Mouse (Mus musculus) intestine, postnatal 0 days (tissue): ENCODE data around the gene Hspb3. TPM values are rescaled to one million over a fixed set of nuclear protein-coding genes. Genes with fewer than 3 reads are reported as not detected.

Source experiments
- ATAC-seq: fragments of 200-750 bp; cut with Nextera tagmentation; 2 replicates; pipeline ENCODE4 v1.8.0; 2017; ENCODE audit warnings: mild to moderate bottlenecking, moderate TSS enrichment, moderate library complexity
- H3K27ac ChIP-seq: fragments of 300-500 bp; sonication (generic); 2 replicates; pipeline ENCODE4 v1.5.1; 2014; ENCODE audit warnings: mild to moderate bottlenecking, low read depth, low read length, moderate library complexity
- H3K27me3 ChIP-seq: fragments of 300-500 bp; sonication (generic); replicated peaks from 2 replicates; pipeline ENCODE4 v1.6.1; 2014; ENCODE audit warnings: low read length, mixed read lengths; ENCODE audit not compliant: control insufficient read depth, insufficient read depth
- H3K36me3 ChIP-seq: fragments of 300-500 bp; sonication (generic); 2 replicates; pipeline ENCODE4 v1.6.1; 2014; ENCODE audit warnings: mild to moderate bottlenecking, moderate library complexity; ENCODE audit not compliant: control insufficient read depth, insufficient read depth
- H3K4me1 ChIP-seq: fragments of 300-500 bp; sonication (generic); replicated peaks from 2 replicates; pipeline ENCODE4 v1.6.1; 2014; ENCODE audit warnings: antibody characterized with exemption, low read length, mixed read lengths; ENCODE audit not compliant: control insufficient read depth, insufficient read depth
- H3K4me2 ChIP-seq: fragments of 300-500 bp; sonication (generic); replicated peaks from 2 replicates; pipeline ENCODE4 v1.6.1; 2014; ENCODE audit warnings: low read depth, mild to moderate bottlenecking, moderate library complexity
- H3K4me3 ChIP-seq: fragments of 300-500 bp; sonication (generic); 2 replicates; pipeline ENCODE4 v1.5.1; 2014; ENCODE audit warnings: low read depth, low read length
- H3K9ac ChIP-seq: fragments of 300-500 bp; sonication (generic); 2 replicates; pipeline ENCODE4 v1.6.1; 2014; ENCODE audit warnings: mild to moderate bottlenecking, low read depth, low read length
- H3K9me3 ChIP-seq: fragments of 300-500 bp; sonication (generic); 2 replicates; pipeline ENCODE4 v1.6.1; 2016; ENCODE audit warnings: mixed run types; ENCODE audit not compliant: control insufficient read depth
- CTCF ChIP-seq: sonication (generic); IDR thresholded peaks from 2 replicates; pipeline ENCODE4 v1.5.1; 2016; ENCODE audit warnings: low read depth, mild to moderate bottlenecking, control low read depth, antibody characterized with exemption, moderate library complexity
- WGBS: fragments of 180-500 bp; shearing (Covaris S2); extraction: QIAGEN DNeasy Blood & Tissue Kit; methylation state at CpG from one replicate; pipeline ENCODE4 v1.1.7; 2014; 5-methylcytosine and 5-hydroxymethylcytosine counted together
- polyA plus RNA-seq: library from polyadenylated mRNA; unstranded; fragments of >200 nt; fragmentation: Nextera tagmentation; extraction: Ambion mirVana; gene quantifications from 2 replicates; pipeline ENCODE4 v1.2.1, GENCODE M21; 2015

Hspb3 gene
- polyA plus RNA-seq, 1 experiment from 2014 or later = 0.25 TPM

- no peak for ATAC-seq
- WGBS = 23% methylated on average over 12 of the region's 12 CpGs
- Histone ChIP-seq H3K9me3 (no peaks in the 10 kb centered on the region), H3K27ac (no peak overlapping the region), H3K4me3 (peak overlapping the region; percentile 74; the same call in 1 of the 2 replicates), H3K4me2 (peak overlapping the region; percentile 75), H3K27me3 (no peaks in the 10 kb centered on the region), H3K9ac (no peak overlapping the region), H3K36me3 (peaks cover 3% of the 10 kb centered on the region; the same call in 1 of the 2 replicates), H3K4me1 (peaks cover 10% of the 10 kb centered on the region)
- no peak for TF ChIP-seq CTCF
Observed at GRCm38 (mm10) chr13:113613341-113613740, 50.1 kb downstream of the Hspb3 start.

Other genes starting within 250 kb of the Hspb3 start
- 13.2 and 13.7 TPM in 2 replicates for gene Snx18, start 45.1 kb downstream of the Hspb3 start, polyA plus RNA-seq
- gene Arl15, start 130.8 kb upstream of the Hspb3 start, polyA plus RNA-seq = 4.9 and 5.9 TPM in 2 replicates